Mouse (Mus musculus): ENCODE measurements around the gene Pxdc1. TPM values are rescaled to one million over a fixed set of nuclear protein-coding genes. Genes with fewer than 3 reads are reported as not detected.
A peak's percentile ranks its signal among the peaks of the same experiment; 100 is the strongest.

Gene Pxdc1
- polyA plus RNA-seq, 1 experiment from 2014 or later, result 4.7 TPM

DNA sequence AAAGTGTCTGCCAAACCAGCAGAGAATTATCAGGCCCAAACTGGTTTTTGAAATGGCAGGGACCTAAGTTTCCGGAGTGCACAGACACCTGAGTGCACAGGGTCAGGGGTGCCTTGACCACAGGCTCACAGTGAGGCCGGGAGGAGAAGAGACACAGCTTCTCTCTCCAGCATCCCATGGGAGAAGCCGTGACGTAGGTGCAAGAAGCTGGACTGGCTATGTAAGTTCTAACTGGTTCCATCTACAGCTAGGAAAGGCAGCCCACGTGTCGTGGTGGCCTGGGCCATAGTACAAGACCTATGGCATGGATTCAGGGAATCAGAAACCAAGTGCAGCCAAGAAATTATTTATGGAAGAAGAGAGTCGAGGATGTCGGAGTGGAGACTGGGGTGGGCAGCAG lies 6.1 kb downstream of the Pxdc1 start:
- 81% methylated on average over 8 of the region's 8 CpGs for WGBS
- H3K4me3 ChIP-seq, result no peak overlapping the region
- H3K9ac ChIP-seq, result no peak overlapping the region
- no peak overlapping the region for H3K27ac ChIP-seq
- no peak for ATAC-seq (ENCODE audit: low FRiP score, low read depth)
- H3K27me3 ChIP-seq (replicated peaks), result peaks cover 27% of the 10 kb centered on the region
- H3K9me3 ChIP-seq, result no peaks in the 10 kb centered on the region
- H3K36me3 ChIP-seq, result no peaks in the 10 kb centered on the region
- peaks cover 11% of the 10 kb centered on the region for H3K4me1 ChIP-seq
- H3K4me2 ChIP-seq (replicated peaks), result no peak overlapping the region

DNA sequence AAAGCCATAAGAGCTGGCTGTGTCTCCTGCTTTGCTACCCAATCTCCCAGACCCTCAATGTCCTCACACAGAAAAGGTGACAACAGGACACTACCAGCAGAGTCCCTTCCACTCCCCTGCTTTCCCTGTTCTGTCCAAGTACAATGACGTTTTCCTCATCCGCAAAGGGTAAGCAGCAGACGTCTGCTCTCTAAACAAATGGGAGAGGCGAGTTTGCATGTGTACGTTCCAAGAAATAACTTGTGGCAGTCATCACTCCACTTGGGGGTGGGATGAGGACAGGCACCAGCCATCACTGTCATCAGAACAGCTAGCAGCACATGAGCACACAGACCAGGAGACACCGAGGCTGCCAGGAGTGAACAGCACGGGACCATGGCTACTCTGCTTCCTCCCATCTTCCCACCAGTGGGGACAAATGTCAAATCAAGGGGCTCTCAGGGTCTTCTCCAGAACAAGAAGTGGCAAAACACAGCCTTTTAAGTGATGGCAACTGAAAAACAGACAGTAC lies 7.0 kb downstream of the Pxdc1 start:
- Histone ChIP-seq H3K9ac (no peak overlapping the region), H3K27me3 (replicated peaks) (peaks cover 18% of the 10 kb centered on the region; the same call in 1 of the 2 replicates), H3K27ac (no peak overlapping the region), H3K9me3 (no peaks in the 10 kb centered on the region), H3K36me3 (no peaks in the 10 kb centered on the region), H3K4me1 (peaks cover 2% of the 10 kb centered on the region; the same call in 1 of the 2 replicates), H3K4me3 (no peak overlapping the region), H3K4me2 (replicated peaks) (no peak overlapping the region)
- 82% methylated on average over 7 of the region's 7 CpGs for WGBS
- ATAC-seq (ENCODE audit: low FRiP score, low read depth), result no peak

DNA sequence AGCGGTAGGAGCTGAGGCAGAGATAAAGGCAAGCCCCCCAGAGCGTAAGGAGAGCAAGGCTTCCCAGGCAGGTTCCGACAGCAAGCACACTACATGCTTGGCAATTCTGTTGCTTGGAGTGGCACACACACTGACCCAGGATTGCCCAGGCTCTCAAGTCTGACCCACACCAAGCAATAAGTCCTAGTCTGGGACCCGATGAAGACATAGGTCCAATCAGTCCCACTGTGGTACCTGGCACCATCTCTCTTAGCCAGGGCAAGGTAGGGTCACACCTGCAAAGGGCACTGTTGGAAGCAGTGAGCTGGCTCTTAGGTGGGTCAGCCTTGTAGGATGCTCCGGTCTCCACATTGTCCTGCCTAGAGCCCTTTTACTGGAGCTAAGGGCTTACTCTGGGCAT lies 7.8 kb downstream of the Pxdc1 start:
- Histone ChIP-seq H3K9ac (no peak overlapping the region), H3K4me2 (replicated peaks) (no peak overlapping the region), H3K4me3 (no peak overlapping the region), H3K36me3 (no peaks in the 10 kb centered on the region), H3K4me1 (no peaks in the 10 kb centered on the region; the same call in 1 of the 2 replicates), H3K9me3 (no peaks in the 10 kb centered on the region), H3K27ac (no peak overlapping the region), H3K27me3 (replicated peaks) (peaks cover 10% of the 10 kb centered on the region; the same call in 1 of the 2 replicates)
- 86% methylated on average over 5 of the region's 5 CpGs for WGBS
- ATAC-seq (ENCODE audit: low FRiP score, low read depth), result no peak

GRCm38 (mm10) chr13:34644401-34644800 lies 8.9 kb downstream of the Pxdc1 start:
- Histone ChIP-seq H3K4me3 (no peak overlapping the region), H3K27ac (no peak overlapping the region), H3K36me3 (no peaks in the 10 kb centered on the region), H3K4me1 (no peaks in the 10 kb centered on the region; the same call in 1 of the 2 replicates), H3K9me3 (no peaks in the 10 kb centered on the region), H3K9ac (no peak overlapping the region), H3K4me2 (replicated peaks) (no peak overlapping the region), H3K27me3 (replicated peaks) (peaks cover 4% of the 10 kb centered on the region; the same call in 1 of the 2 replicates)
- ATAC-seq (ENCODE audit: low FRiP score, low read depth), result no peak
- WGBS, result 81% methylated on average over 14 of the region's 14 CpGs

DNA sequence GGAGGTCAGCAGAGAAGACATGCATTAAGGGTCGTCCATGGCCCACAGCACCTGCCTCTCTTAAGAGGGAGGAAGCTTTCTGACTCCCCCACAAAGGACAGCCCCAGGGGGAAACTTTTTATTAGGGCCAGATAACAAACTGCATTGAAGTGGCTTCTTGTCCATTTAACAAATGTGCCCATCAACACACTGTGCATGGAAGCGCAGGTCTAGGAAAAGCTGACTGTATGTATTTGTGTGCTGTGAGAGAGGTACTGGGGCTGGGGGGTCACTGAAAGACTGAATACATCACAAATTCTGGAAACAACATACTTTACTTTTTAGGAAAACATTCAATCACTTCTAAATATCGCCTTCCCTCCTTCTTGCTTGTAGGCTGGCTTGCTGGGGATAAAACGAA lies 9.4 kb downstream of the Pxdc1 start:
- no peak overlapping the region for H3K4me2 ChIP-seq (replicated peaks)
- 72% methylated on average over 4 of the region's 4 CpGs for WGBS
- peaks cover 2% of the 10 kb centered on the region; the same call in 1 of the 2 replicates for H3K27me3 ChIP-seq (replicated peaks)
- H3K9me3 ChIP-seq, result no peaks in the 10 kb centered on the region
- ATAC-seq (ENCODE audit: low FRiP score, low read depth), result no peak
- no peak overlapping the region for H3K9ac ChIP-seq
- no peaks in the 10 kb centered on the region for H3K36me3 ChIP-seq
- no peaks in the 10 kb centered on the region; the same call in 1 of the 2 replicates for H3K4me1 ChIP-seq
- H3K4me3 ChIP-seq, result no peak overlapping the region
- H3K27ac ChIP-seq, result no peak overlapping the region

DNA sequence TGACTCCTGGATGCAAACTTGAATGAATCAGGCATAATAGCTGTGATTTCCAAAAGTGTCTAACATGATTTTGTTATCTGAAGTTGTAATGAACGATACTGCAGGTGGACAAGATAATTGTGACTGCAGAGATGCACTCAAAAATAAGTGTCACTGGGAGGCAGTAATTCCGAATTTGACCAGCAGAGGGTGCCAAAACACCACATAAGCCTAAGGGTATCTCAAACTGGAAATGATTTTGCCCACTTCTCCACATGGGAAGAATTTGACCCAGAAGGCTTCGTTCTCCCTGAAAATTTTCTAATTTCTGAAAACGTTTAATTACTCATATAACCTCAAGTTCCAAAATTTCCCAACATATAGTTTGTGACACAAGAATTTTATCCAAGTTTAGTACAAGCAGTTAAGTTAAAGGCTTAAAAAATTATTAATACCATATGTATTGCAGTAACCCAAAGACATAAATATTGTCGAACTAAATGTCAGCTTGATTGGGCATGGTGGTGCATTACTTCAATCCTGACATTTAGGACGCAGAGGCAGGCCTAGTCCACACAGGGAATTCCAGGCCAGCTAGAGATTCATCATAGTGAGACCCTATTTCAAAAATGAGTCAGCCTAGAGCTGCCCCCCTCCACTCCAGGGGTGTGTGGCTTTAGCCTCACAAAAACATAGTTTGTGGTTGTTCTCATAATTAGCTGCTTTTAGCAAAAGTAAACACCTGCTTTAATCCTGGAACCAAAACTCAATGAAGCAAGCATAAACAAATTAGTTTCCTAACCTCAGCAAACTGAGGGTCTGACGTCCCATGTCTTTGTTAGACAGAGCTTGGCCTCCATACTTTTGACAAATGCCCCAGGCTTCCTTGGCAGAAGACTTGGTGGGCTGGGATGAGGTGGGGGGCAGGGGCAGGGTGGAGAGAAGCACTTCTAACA lies 10.1 kb downstream of the Pxdc1 start:
- Histone ChIP-seq H3K9me3 (no peaks in the 10 kb centered on the region), H3K4me3 (no peak overlapping the region), H3K27ac (no peak overlapping the region), H3K27me3 (replicated peaks) (no peaks in the 10 kb centered on the region; the same call in 1 of the 2 replicates), H3K4me2 (replicated peaks) (no peak overlapping the region), H3K9ac (no peak overlapping the region), H3K36me3 (no peaks in the 10 kb centered on the region), H3K4me1 (no peaks in the 10 kb centered on the region; the same call in 1 of the 2 replicates)
- 0 out of 2 replicates have a peak, but pooled peaks have one; percentile 61 for ATAC-seq (ENCODE audit: low FRiP score, low read depth)
- 27% methylated on average over 7 of the region's 7 CpGs for WGBS

- Histone ChIP-seq H3K27ac (no peak overlapping the region), H3K9me3 (no peaks in the 10 kb centered on the region), H3K4me1 (no peaks in the 10 kb centered on the region; the same call in 1 of the 2 replicates), H3K4me3 (no peak overlapping the region), H3K9ac (no peak overlapping the region), H3K36me3 (no peaks in the 10 kb centered on the region), H3K4me2 (replicated peaks) (no peak overlapping the region), H3K27me3 (replicated peaks) (no peaks in the 10 kb centered on the region)
- ATAC-seq (ENCODE audit: low FRiP score, low read depth), result no peak
- WGBS, result 67% methylated on average over 2 of the region's 2 CpGs
Measured at GRCm38 (mm10) chr13:34641066-34641465, 12.2 kb downstream of the Pxdc1 start.

DNA sequence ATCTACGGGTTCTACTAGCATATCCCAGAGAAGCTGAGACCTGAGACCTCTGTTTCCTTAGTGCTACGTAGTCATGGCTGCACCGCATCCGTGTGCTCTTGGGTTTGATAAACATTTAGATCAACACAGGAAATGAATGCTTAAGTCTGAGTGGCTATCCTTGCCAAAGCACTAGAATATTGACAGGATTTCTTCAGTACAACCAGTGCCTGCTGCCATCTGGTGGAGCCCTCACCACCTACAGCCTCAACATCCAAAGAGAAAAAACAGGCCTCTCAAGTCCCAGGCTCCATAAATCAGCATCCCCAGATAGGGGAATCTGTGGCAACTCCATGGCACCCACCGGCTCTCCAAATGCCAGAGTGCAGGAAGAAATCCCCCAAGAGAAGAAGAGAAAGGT lies 17.3 kb downstream of the Pxdc1 start:
- Histone ChIP-seq H3K9me3 (no peaks in the 10 kb centered on the region), H3K9ac (no peak overlapping the region), H3K4me1 (no peaks in the 10 kb centered on the region), H3K4me2 (replicated peaks) (no peak overlapping the region), H3K27me3 (replicated peaks) (no peaks in the 10 kb centered on the region), H3K4me3 (no peak overlapping the region), H3K36me3 (no peaks in the 10 kb centered on the region), H3K27ac (no peak overlapping the region)
- WGBS, result 58% methylated on average over 5 of the region's 5 CpGs
- peak; percentile 71; the same call in 1 of the 2 replicates for ATAC-seq (ENCODE audit: low FRiP score, low read depth)

DNA sequence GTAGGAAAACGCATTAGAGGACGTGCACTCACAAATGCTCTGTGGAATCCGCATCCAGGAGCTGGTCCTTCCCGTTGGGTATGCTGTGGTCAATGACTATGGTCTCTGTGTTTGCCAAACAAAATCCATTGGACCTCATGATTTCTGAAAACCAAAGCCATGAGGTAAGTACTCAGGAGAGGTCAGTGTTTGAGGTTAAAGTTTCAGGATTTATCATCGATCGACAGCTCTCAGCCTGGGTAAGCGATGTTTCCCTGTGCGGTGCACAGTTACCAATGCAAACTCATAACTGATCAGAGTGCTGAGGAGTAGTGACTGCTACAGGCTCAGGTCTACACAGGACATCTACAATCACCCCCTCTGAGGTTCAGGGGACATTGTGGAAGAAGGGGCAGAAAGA lies 23.0 kb downstream of the Pxdc1 start:
- WGBS, result 95% methylated on average over 8 of the region's 8 CpGs

GRCm38 (mm10) chr13:34629741-34630140 lies 23.5 kb downstream of the Pxdc1 start:
- no peaks in the 10 kb centered on the region for H3K4me1 ChIP-seq
- ATAC-seq (ENCODE audit: low FRiP score, low read depth), result no peak
- no peak overlapping the region for H3K27ac ChIP-seq
- WGBS, result 92% methylated on average over 5 of the region's 5 CpGs
- no peaks in the 10 kb centered on the region for H3K27me3 ChIP-seq (replicated peaks)
- H3K4me2 ChIP-seq (replicated peaks), result no peak overlapping the region
- H3K9ac ChIP-seq, result no peak overlapping the region
- H3K4me3 ChIP-seq, result no peak overlapping the region
- no peaks in the 10 kb centered on the region for H3K36me3 ChIP-seq
- H3K9me3 ChIP-seq, result no peaks in the 10 kb centered on the region

More for the DNA sequence above, 23.0 kb downstream of the Pxdc1 start:
- Histone ChIP-seq H3K4me3 (no peak overlapping the region), H3K9me3 (no peaks in the 10 kb centered on the region), H3K4me1 (no peaks in the 10 kb centered on the region), H3K9ac (no peak overlapping the region), H3K36me3 (no peaks in the 10 kb centered on the region), H3K4me2 (replicated peaks) (no peak overlapping the region), H3K27ac (no peak overlapping the region), H3K27me3 (replicated peaks) (no peaks in the 10 kb centered on the region)
- ATAC-seq (ENCODE audit: low FRiP score, low read depth), result no peak

DNA sequence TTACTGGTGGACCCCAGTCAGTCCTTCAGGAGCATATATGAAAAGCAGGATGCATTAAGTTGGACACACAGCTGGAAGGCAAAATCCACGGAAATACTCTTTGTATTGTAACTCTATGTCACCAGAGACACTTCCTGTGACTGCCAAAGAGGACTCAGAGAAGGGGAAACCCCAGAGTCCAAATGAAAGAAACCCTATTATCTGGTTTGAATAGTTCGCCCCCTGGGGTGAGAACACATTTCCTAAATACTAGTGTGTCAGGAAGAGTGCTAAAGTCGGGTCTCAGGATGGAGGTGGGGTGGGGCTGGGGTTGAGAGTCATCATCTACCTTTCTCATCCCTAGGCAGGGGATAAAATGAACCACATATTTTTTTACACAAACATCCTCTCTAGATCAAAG lies 25.8 kb downstream of the Pxdc1 start:
- Histone ChIP-seq H3K4me2 (replicated peaks) (no peak overlapping the region), H3K27me3 (replicated peaks) (no peaks in the 10 kb centered on the region), H3K27ac (no peak overlapping the region), H3K9ac (no peak overlapping the region), H3K4me1 (no peaks in the 10 kb centered on the region), H3K36me3 (no peaks in the 10 kb centered on the region), H3K4me3 (no peak overlapping the region), H3K9me3 (no peaks in the 10 kb centered on the region)
- WGBS, result 41% methylated on average over 3 of the region's 3 CpGs
- ATAC-seq (ENCODE audit: low FRiP score, low read depth), result no peak

DNA sequence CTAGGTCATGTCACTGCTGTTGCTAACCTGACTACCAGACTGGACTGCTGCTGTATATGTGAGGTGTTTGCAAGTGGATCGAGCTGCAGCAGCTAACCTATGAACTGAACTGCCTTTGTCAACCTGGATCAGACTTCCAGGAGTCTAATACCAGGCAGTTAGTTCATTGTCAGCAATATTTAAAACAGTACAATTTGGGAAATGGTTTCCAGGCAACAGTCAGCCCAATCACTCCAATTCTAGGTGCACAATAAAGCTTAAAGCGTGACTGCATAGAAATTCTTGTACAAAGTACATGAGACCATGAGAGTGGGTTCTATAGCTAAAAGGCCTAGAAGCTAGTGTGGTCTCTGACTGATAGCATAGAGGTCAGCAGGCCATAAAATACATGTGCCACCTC lies 28.9 kb downstream of the Pxdc1 start:
- no peaks in the 10 kb centered on the region for H3K4me1 ChIP-seq
- H3K9ac ChIP-seq, result no peak overlapping the region
- no peak overlapping the region for H3K27ac ChIP-seq
- 76% methylated on average over 2 of the region's 2 CpGs for whole genome bisulfite sequencing
- H3K27me3 ChIP-seq (replicated peaks), result no peaks in the 10 kb centered on the region
- no peak for ATAC-seq (ENCODE audit: low FRiP score, low read depth)
- H3K36me3 ChIP-seq, result no peaks in the 10 kb centered on the region
- no peak overlapping the region for H3K4me2 ChIP-seq (replicated peaks)
- no peaks in the 10 kb centered on the region for H3K9me3 ChIP-seq
- no peak overlapping the region for H3K4me3 ChIP-seq

All from neural tube, embryonic 12.5 days (tissue).